Mouse (Mus musculus): Measurements from ENCODE around the gene Vmn1r211. TPM values are rescaled to one million over a fixed set of nuclear protein-coding genes. Genes with fewer than 3 reads are reported as not detected.

Vmn1r211 gene
- polyA plus RNA-seq, 1 experiment from 2014 or later = not detected

Other genes starting within 250 kb of the Vmn1r211 start
- not detected in 2 replicates for gene Vmn1r206, start 233.3 kb downstream of the Vmn1r211 start, polyA plus RNA-seq (2015; fragmentation: Nextera tagmentation; extraction: Ambion mirVana)
- gene Vmn1r207-ps, start 127.9 kb downstream of the Vmn1r211 start, polyA plus RNA-seq (2015; fragmentation: Nextera tagmentation; extraction: Ambion mirVana) = not detected in 2 replicates
- not detected in 2 replicates for gene Vmn1r208, start 80.2 kb downstream of the Vmn1r211 start, polyA plus RNA-seq (2015; fragmentation: Nextera tagmentation; extraction: Ambion mirVana)
- gene Vmn1r209, start 47.9 kb downstream of the Vmn1r211 start, polyA plus RNA-seq (2015; fragmentation: Nextera tagmentation; extraction: Ambion mirVana) = not detected in 2 replicates
- not detected in 2 replicates for gene Vmn1r210, start 26.2 kb downstream of the Vmn1r211 start, polyA plus RNA-seq (2015; fragmentation: Nextera tagmentation; extraction: Ambion mirVana)
- gene Vmn1r212, start 26.6 kb upstream of the Vmn1r211 start, polyA plus RNA-seq (2015; fragmentation: Nextera tagmentation; extraction: Ambion mirVana) = not detected in 2 replicates
- not detected in 2 replicates for gene Vmn1r213, start 150.1 kb upstream of the Vmn1r211 start, polyA plus RNA-seq (2015; fragmentation: Nextera tagmentation; extraction: Ambion mirVana)
- not detected in 2 replicates for gene Vmn1r214, start 172.9 kb upstream of the Vmn1r211 start, polyA plus RNA-seq (2015; fragmentation: Nextera tagmentation; extraction: Ambion mirVana)
- gene Vmn1r215, start 210.5 kb upstream of the Vmn1r211 start, polyA plus RNA-seq (2015; fragmentation: Nextera tagmentation; extraction: Ambion mirVana) = not detected in 2 replicates

Data from heart, embryonic 15.5 days (tissue).